Mouse (Mus musculus): ENCODE data around the gene Gm49355. TPM values are rescaled to one million over a fixed set of nuclear protein-coding genes. Genes with fewer than 3 reads are reported as not detected.
"Not testable (repeated sequence)": the region's sequence is repeated elsewhere in the genome, so short reads cannot be mapped to it uniquely, and the experiment has no call there.

Gm49355 gene
- polyA plus RNA-seq (2014; fragmentation: Nextera tagmentation; extraction: Ambion mirVana): 0.15 TPM in 2 replicates

DNA sequence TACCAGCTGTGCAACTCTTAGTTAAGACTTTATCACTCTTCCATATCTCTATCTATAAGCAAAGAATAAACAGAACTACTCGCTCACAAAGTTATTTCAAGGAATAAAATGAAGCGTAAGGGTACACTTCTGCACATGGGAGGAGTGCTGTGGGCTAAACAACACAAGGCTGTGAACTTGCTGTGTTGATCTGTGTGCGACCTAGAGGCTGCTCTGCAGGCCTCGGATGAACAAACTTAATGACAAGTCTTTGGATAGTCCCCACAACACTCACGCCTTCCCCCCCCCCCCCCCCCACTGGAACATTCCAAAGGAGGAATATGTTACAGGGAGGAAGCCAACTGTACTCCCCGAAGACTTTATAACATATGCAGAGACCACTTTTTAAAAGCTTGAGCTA, at the start of gene Gm49355:
TSS of gene Gm49355 (plus strand) at position 336 of the 400 bp plus-strand sequence.
- peak within 1 kb of the TSS; percentile 82 for H3K27ac ChIP-seq (replicated peaks; ENCODE audit: low read depth, low read length)
- no peaks in the 10 kb centered on the region for H3K4me1 ChIP-seq (ENCODE audit: control insufficient read depth, insufficient read depth, low read length)
- H3K27me3 ChIP-seq (ENCODE audit: control insufficient read depth, insufficient read depth, low read length): no peaks in the 10 kb centered on the region
- DNase-seq (ENCODE audit: low spot score): no peak
- H3K4me3 ChIP-seq (ENCODE audit: low read depth, low read length): peak within 1 kb of the TSS; percentile 57
- no peaks in the 10 kb centered on the region for H3K36me3 ChIP-seq (replicated peaks; ENCODE audit: control insufficient read depth, insufficient read depth, low read depth, low read length)
- H3K9me3 ChIP-seq (replicated peaks; ENCODE audit: control insufficient read depth, low read length): no peaks in the 10 kb centered on the region
- ATAC-seq (replicated peaks; ENCODE audit: insufficient number of reproducible peaks, low FRiP score, low TSS enrichment, low read depth): 0 out of 2 replicates have a peak, but pooled peaks have one; percentile 26
- 82% methylated on average over 6 of the region's 6 CpGs for WGBS
- peak within 1 kb of the TSS; percentile 67 for H3K4me2 ChIP-seq (ENCODE audit: low read depth, low read length)
- peak within 1 kb of the TSS; percentile 85 for H3K9ac ChIP-seq (replicated peaks; ENCODE audit: low read length)

DNA sequence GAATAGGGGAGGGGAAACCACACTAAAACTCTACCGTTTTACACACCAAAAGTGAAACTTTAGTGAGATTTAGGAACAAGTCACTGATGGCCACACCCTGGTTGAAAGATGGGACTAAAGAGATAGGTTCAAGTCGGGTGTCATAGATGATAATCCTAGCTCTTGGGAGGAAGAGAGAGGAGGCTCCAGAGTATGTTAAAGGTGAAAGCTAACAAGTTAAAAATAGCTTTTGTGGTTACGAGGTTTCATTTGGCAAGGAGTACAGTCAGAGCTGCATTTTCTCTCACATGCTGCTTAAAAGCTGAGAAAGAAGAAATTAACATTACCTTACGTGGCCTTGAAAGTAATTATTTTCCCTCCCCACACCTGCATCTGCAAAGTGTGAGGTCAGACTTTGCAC, 40.0 kb upstream of the Gm49355 start:
- Histone ChIP-seq H3K4me3 (ENCODE audit: low read depth, low read length) (no peak overlapping the region), H3K27me3 (ENCODE audit: control insufficient read depth, insufficient read depth, low read length) (no peaks in the 10 kb centered on the region), H3K27ac (replicated peaks; ENCODE audit: low read depth, low read length) (no peak overlapping the region), H3K9me3 (replicated peaks; ENCODE audit: control insufficient read depth, low read length) (no peaks in the 10 kb centered on the region), H3K4me1 (ENCODE audit: control insufficient read depth, insufficient read depth, low read length) (no peaks in the 10 kb centered on the region), H3K4me2 (ENCODE audit: low read depth, low read length) (no peak overlapping the region), H3K9ac (replicated peaks; ENCODE audit: low read length) (no peak overlapping the region), H3K36me3 (replicated peaks; ENCODE audit: control insufficient read depth, insufficient read depth, low read depth, low read length) (no peaks in the 10 kb centered on the region)
- WGBS: 83% methylated on average over 4 of the region's 4 CpGs
- ATAC-seq (replicated peaks; ENCODE audit: insufficient number of reproducible peaks, low FRiP score, low TSS enrichment, low read depth): no peak
- DNase-seq (ENCODE audit: low spot score): no peak

DNA sequence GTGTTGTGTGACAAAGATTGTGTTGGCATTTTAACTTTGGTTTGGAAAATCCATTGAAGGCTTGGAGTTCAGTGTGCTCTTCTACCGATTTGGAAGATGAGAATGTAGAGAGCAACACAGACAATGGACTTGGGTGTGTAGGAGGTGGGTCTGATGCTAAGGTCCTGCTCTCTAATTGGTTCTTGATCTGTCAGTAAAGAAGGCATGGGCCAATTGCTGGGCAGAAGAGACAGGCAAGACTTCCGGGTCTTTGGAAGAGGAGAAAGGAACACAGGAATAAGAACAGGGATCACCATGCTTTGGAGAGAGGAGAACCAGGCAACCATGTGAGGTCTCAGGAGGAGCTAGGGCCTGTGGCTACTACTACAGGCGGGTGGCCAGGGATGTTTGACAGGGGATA, 7.7 kb upstream of the Gm49355 start:
- no peak for DNase-seq (ENCODE audit: low spot score)
- no peak overlapping the region for H3K4me3 ChIP-seq (ENCODE audit: low read depth, low read length)
- H3K9me3 ChIP-seq (replicated peaks; ENCODE audit: control insufficient read depth, low read length): no peaks in the 10 kb centered on the region
- no peak overlapping the region for H3K27ac ChIP-seq (replicated peaks; ENCODE audit: low read depth, low read length)
- WGBS: 63% methylated on average over 3 of the region's 3 CpGs
- H3K4me1 ChIP-seq (ENCODE audit: control insufficient read depth, insufficient read depth, low read length): no peaks in the 10 kb centered on the region
- no peak overlapping the region for H3K4me2 ChIP-seq (ENCODE audit: low read depth, low read length)
- no peaks in the 10 kb centered on the region for H3K27me3 ChIP-seq (ENCODE audit: control insufficient read depth, insufficient read depth, low read length)
- H3K36me3 ChIP-seq (replicated peaks; ENCODE audit: control insufficient read depth, insufficient read depth, low read depth, low read length): no peaks in the 10 kb centered on the region
- H3K9ac ChIP-seq (replicated peaks; ENCODE audit: low read length): no peak overlapping the region
- ATAC-seq (replicated peaks; ENCODE audit: insufficient number of reproducible peaks, low FRiP score, low TSS enrichment, low read depth): no peak

DNA sequence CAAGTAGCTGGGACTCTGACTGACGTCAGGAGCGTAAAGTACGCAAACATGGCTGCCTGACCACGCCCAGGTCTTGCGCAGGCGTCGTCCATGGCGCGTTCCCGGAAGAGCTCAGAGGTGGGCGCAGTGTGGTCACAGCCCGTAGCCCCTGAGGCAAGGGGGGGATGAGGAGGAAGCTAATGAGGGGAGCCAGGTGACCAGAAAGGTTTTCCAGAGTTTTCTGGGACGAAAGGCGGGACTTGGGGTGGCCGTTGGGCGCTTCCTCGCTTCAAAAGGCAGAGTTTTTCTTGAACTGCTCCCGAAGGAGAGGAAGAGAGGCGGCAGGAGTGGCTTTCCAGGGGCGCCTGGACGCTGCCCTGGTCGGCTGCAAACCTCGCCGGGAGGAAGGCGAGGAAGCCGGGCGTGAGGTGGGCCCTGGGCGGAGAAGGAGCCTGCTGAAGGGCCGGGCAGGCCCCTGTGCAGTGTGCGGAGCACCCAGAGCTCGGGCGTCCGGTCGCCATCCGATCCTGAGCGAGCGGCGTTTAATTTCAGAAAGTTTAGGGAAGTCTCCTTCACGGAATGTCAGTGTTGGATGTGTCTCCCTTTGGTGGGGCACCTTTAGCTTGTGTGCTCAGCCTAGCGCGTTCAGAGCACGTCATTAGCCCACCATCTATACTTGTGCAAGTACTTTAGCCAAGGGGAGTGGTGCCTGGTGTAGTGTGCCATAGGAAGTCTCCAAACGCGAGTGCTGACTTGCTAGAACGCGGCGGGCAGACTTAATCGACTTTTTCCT, 551 bp downstream of the Gm49355 start, which contains the start of gene 3830406C13Rik:
TSS of gene 3830406C13Rik (plus strand) at position 33 of the 772 bp plus-strand sequence.
- H3K9me3 ChIP-seq (replicated peaks; ENCODE audit: control insufficient read depth, low read length): no peaks in the 10 kb centered on the region
- H3K27ac ChIP-seq (replicated peaks; ENCODE audit: low read depth, low read length): peak within 1 kb of the TSS; percentile 82
- peak; percentile 99 for ATAC-seq (replicated peaks; ENCODE audit: insufficient number of reproducible peaks, low FRiP score, low TSS enrichment, low read depth)
- H3K4me1 ChIP-seq (ENCODE audit: control insufficient read depth, insufficient read depth, low read length): no peaks in the 10 kb centered on the region
- peak; percentile 93 for DNase-seq (ENCODE audit: low spot score)
- no peaks in the 10 kb centered on the region for H3K27me3 ChIP-seq (ENCODE audit: control insufficient read depth, insufficient read depth, low read length)
- peak within 1 kb of the TSS; percentile 67 for H3K4me2 ChIP-seq (ENCODE audit: low read depth, low read length)
- 1% methylated on average over 48 of the region's 48 CpGs for WGBS
- H3K4me3 ChIP-seq (ENCODE audit: low read depth, low read length): peak within 1 kb of the TSS; percentile 57
- peak within 1 kb of the TSS; percentile 85 for H3K9ac ChIP-seq (replicated peaks; ENCODE audit: low read length)
- H3K36me3 ChIP-seq (replicated peaks; ENCODE audit: control insufficient read depth, insufficient read depth, low read depth, low read length): no peaks in the 10 kb centered on the region

DNA sequence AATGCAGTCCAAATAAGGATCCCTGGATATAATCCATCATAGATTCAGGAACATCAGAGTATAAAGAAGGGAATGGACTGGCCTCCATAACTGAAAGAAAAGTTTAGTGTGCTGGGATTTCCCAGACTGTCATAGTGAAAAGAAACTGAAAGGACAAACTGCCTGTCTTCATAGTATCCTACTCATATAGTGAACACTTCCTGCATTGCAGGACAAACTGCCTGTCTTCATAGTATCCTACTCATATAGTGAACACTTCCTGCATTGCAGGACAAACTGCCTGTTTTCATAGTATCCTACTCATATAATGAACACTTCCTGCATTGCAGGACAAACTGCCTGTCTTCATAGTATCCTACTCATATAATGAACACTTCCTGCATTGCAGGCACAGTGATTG, 6.0 kb downstream of the Gm49355 start:
- DNase-seq (ENCODE audit: low spot score); H3K27ac ChIP-seq (replicated peaks; ENCODE audit: low read depth, low read length); H3K27me3 ChIP-seq (ENCODE audit: control insufficient read depth, insufficient read depth, low read length); H3K9me3 ChIP-seq (replicated peaks; ENCODE audit: control insufficient read depth, low read length); H3K4me1 ChIP-seq (ENCODE audit: control insufficient read depth, insufficient read depth, low read length); H3K36me3 ChIP-seq (replicated peaks; ENCODE audit: control insufficient read depth, insufficient read depth, low read depth, low read length); ATAC-seq (replicated peaks; ENCODE audit: insufficient number of reproducible peaks, low FRiP score, low TSS enrichment, low read depth); H3K4me3 ChIP-seq (ENCODE audit: low read depth, low read length); H3K9ac ChIP-seq (replicated peaks; ENCODE audit: low read length); H3K4me2 ChIP-seq (ENCODE audit: low read depth, low read length): not testable (repeated sequence)

DNA sequence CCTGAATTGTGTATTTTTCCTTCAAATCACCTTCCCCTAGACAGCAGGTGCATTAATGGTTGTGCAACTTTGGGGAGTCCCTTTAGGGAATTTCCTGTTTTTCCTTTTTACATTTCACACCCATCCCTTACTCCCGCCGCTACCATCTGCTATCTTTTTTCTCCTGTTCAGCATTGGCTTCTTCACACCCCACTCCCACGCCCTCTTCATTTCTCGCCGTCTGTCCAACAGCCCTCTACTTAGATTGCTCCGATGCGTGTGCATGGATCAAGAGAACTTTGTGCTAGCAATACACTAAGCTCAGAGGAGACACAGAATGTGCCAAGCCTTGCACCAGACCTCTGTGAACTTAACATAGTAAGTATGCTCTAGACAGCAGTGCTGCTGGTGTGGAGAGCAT, 12.6 kb downstream of the Gm49355 start:
- no peak for DNase-seq (ENCODE audit: low spot score)
- Histone ChIP-seq H3K27me3 (ENCODE audit: control insufficient read depth, insufficient read depth, low read length) (no peaks in the 10 kb centered on the region), H3K4me3 (ENCODE audit: low read depth, low read length) (no peak overlapping the region), H3K4me1 (ENCODE audit: control insufficient read depth, insufficient read depth, low read length) (no peaks in the 10 kb centered on the region), H3K4me2 (ENCODE audit: low read depth, low read length) (no peak overlapping the region), H3K36me3 (replicated peaks; ENCODE audit: control insufficient read depth, insufficient read depth, low read depth, low read length) (no peaks in the 10 kb centered on the region), H3K27ac (replicated peaks; ENCODE audit: low read depth, low read length) (no peak overlapping the region), H3K9ac (replicated peaks; ENCODE audit: low read length) (no peak overlapping the region), H3K9me3 (replicated peaks; ENCODE audit: control insufficient read depth, low read length) (no peaks in the 10 kb centered on the region)
- ATAC-seq (replicated peaks; ENCODE audit: insufficient number of reproducible peaks, low FRiP score, low TSS enrichment, low read depth): no peak
- WGBS: 91% methylated on average over 7 of the region's 7 CpGs

DNA sequence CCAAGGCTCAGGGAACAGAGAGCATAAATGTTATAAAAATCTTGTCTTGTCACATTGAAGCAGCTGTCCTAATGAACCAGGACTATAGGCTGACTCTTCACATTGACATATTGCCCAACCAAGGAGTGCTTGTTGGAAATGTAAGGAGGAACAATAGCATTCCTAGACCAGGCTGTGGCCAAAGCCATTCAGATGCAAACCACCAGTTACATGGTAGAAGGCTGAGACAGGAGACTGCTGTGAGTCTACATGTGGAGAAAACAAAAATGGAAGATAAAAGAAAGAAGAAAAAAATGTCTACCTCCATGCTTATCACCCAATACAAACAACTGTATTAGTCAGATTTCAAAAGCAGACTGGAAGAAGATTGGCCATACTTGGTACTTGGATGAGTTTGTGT, 15.4 kb downstream of the Gm49355 start:
- ATAC-seq (replicated peaks; ENCODE audit: insufficient number of reproducible peaks, low FRiP score, low TSS enrichment, low read depth): no peak
- no peaks in the 10 kb centered on the region for H3K4me1 ChIP-seq (ENCODE audit: control insufficient read depth, insufficient read depth, low read length)
- no peak overlapping the region for H3K27ac ChIP-seq (replicated peaks; ENCODE audit: low read depth, low read length)
- H3K27me3 ChIP-seq (ENCODE audit: control insufficient read depth, insufficient read depth, low read length): no peaks in the 10 kb centered on the region
- no peak overlapping the region for H3K9ac ChIP-seq (replicated peaks; ENCODE audit: low read length)
- DNase-seq (ENCODE audit: low spot score): no peak
- no peaks in the 10 kb centered on the region for H3K36me3 ChIP-seq (replicated peaks; ENCODE audit: control insufficient read depth, insufficient read depth, low read depth, low read length)
- H3K4me3 ChIP-seq (ENCODE audit: low read depth, low read length): no peak overlapping the region
- H3K4me2 ChIP-seq (ENCODE audit: low read depth, low read length): no peak overlapping the region
- no peaks in the 10 kb centered on the region for H3K9me3 ChIP-seq (replicated peaks; ENCODE audit: control insufficient read depth, low read length)

DNA sequence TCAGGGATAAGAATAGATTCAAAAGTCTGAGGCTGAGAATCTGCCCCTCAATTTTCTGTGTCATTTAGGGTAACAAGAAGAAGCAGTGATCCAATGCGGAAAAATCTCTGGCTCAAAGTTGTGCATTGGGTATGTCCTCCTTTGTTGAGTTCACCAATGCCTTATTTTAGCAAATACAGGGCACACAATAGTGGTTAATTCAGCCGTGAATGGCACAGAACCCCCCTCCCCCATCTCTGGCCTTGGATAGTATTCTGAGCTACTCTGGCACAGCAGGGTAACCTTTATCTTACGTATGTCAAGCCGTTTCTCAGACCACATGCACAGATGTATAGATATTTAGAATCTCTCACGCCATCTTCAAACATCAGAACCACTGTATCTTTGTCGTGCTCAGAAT, 15.9 kb downstream of the Gm49355 start:
- Histone ChIP-seq H3K36me3 (replicated peaks; ENCODE audit: control insufficient read depth, insufficient read depth, low read depth, low read length) (no peaks in the 10 kb centered on the region), H3K27ac (replicated peaks; ENCODE audit: low read depth, low read length) (no peak overlapping the region), H3K4me1 (ENCODE audit: control insufficient read depth, insufficient read depth, low read length) (no peaks in the 10 kb centered on the region), H3K4me3 (ENCODE audit: low read depth, low read length) (no peak overlapping the region), H3K9ac (replicated peaks; ENCODE audit: low read length) (no peak overlapping the region), H3K4me2 (ENCODE audit: low read depth, low read length) (no peak overlapping the region), H3K9me3 (replicated peaks; ENCODE audit: control insufficient read depth, low read length) (no peaks in the 10 kb centered on the region), H3K27me3 (ENCODE audit: control insufficient read depth, insufficient read depth, low read length) (no peaks in the 10 kb centered on the region)
- DNase-seq (ENCODE audit: low spot score) (no peak), ATAC-seq (replicated peaks; ENCODE audit: insufficient number of reproducible peaks, low FRiP score, low TSS enrichment, low read depth) (no peak)
- WGBS: 63% methylated on average over 6 of the region's 6 CpGs

Data from embryonic facial prominence, embryonic 11.5 days (tissue).